Mouse (Mus musculus): ENCODE data around the gene 1700001C19Rik.

- no peak for TF ChIP-seq CTCF (IDR thresholded peaks at IDR 0.05; ENCODE audit: borderline replicate concordance, insufficient read depth, low read depth, low read length)
- no peak for TF ChIP-seq POLR2A (IDR thresholded peaks at IDR 0.05; ENCODE audit: borderline replicate concordance, insufficient read depth, low read length)
Measured at GRCm38 (mm10) chr17:47376779-47377280, 60.3 kb downstream of the 1700001C19Rik start.
